Mouse (Mus musculus): ENCODE results near the gene Upk3bl. TPM values are rescaled to one million over a fixed set of nuclear protein-coding genes. Genes with fewer than 3 reads are reported as not detected.

The Upk3bl gene
- not detected for polyA plus RNA-seq (2017; shearing (Covaris generic))

DNA sequence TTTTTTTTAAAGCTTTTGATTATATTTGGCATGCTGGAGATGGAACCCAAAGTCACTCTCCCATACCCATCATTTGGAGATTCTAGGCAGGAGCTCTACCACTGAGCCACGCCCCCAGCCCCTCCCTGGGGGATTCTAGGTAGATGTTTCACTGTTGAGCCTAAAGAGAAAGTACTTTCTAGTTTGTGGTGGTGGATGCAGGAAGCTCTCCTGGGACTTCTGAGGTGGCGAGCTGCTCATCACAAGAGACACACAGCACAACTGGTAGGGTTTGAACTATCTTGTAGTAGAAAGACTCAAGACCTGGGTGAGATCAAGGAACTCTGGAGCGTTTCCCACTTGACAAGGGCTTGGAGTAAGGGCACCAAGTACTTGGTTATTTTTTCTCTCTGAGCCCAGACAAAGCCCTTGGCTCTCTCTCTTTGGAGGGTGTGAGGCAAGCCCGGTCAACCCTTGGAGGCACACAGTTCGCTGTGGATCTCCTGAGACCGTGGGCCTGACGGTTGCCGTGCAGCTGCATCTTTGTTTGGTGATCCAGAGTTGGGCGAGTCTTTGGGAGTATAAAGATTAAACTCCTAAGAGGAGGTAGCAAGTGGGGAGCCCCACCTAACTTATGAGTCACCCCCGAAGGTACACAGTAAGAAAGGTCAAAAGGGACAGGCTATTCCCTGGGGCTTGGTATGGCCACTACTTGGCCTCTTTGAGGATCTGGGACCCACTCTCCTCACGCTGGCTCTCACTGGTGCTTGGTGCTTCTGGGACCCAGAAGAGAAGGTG, at the start of gene Upk3bl:
TSS of gene Upk3bl (plus strand) at position 192 of the 777 bp plus-strand sequence.

DNA sequence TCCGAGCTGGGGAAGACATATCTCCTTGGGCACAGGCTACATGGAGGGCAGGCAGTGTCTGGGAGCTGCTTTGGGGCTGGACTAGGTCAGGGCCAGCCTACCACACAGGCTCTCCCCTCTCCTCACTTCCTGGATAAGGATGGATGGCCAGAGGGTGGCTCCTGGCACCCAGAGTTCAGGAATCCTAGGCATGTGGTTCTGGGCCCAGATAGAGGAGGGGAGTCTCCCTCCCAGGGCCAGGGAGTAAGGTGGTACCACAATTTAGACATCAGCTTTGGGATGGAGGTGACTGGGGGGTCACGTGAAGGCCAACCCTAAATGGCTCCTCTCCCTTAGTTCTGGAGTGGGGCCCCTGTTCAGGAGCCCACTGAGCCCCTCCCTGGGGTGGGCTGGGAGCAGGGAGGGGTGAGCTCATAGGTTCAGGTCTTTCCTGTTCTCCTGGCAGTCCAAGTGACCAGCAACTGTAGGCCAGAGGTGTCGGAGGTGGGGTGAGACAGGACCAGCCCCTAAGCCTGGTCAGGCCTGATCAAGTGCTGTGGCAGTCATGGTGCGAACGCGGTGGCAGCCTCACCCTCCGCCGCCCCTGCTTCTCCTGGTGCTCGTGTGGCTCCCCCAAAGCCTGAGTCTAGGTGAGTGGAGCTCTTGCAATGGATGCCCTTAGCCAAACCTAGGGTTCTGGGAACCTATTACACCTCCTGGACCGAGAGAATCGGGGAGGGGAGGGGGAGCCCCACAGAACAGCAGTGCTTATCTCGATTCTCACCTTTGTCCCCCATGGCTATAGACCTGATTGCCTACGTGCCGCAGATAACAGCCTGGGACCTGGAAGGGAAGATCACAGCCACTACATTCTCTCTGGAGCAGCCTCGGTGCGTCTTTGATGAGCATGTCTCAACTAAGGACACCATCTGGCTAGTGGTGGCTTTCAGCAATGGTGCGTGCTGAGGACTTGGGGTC, 15.8 kb upstream of the Upk3bl start, which contains the start of gene Upk3b:
TSS of gene Upk3b (plus strand) at position 239 of the 957 bp plus-strand sequence.

DNA sequence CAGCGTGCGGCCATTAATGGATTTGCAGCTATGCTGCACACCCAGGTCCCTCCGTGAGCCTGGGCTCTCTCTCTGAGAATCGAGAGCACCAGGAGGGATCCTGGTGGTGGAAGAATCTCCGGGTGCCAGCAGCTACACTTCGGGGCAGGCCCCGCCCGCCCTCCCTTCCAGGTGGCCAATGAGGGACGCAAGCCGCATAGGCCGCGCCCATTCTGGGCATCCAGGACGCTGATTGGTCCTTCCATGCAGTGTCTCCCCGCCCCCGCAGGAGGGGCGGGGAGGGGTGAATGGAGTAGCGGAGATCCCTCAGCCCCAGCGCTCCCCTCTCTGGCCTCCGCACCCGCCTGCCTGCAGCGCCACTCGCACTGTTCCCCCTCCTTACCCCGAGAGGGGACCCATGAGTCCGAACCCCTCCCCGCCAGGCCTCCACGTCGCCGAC, 29.4 kb downstream of the Upk3bl start, which contains the start of gene Rasa4:
TSS of gene Rasa4 (plus strand) at position 248 of the 439 bp plus-strand sequence.

Other genes starting within 250 kb of the Upk3bl start
- gene Srrm3, start 247.6 kb upstream of the Upk3bl start, polyA plus RNA-seq (2017; shearing (Covaris generic)): not detected
- gene Hspb1, start 166.6 kb upstream of the Upk3bl start, polyA plus RNA-seq (2017; shearing (Covaris generic)): 1.6 TPM
- gene Ywhag, start 119.9 kb upstream of the Upk3bl start, polyA plus RNA-seq (2017; shearing (Covaris generic)): 65.2 TPM
- gene Ssc4d, start 80.0 kb upstream of the Upk3bl start, polyA plus RNA-seq (2017; shearing (Covaris generic)): 1.1 TPM
- gene Zp3, start 74.4 kb upstream of the Upk3bl start, polyA plus RNA-seq (2017; shearing (Covaris generic)): not detected
- gene Dtx2, start 59.7 kb upstream of the Upk3bl start, polyA plus RNA-seq (2017; shearing (Covaris generic)): 25.0 TPM
- not detected for gene Upk3b, start 16.0 kb upstream of the Upk3bl start, polyA plus RNA-seq (2017; shearing (Covaris generic))
- 2.5 TPM for gene Rasa4, start 29.4 kb downstream of the Upk3bl start, polyA plus RNA-seq (2017; shearing (Covaris generic))
- gene Polr2j, start 62.1 kb downstream of the Upk3bl start, polyA plus RNA-seq (2017; shearing (Covaris generic)): 171 TPM
- 62.9 TPM for gene Lrwd1, start 81.6 kb downstream of the Upk3bl start, polyA plus RNA-seq (2017; shearing (Covaris generic))
- 81.7 TPM for gene Alkbh4, start 81.7 kb downstream of the Upk3bl start, polyA plus RNA-seq (2017; shearing (Covaris generic))
- gene Orai2, start 116.2 kb downstream of the Upk3bl start, polyA plus RNA-seq (2017; shearing (Covaris generic)): 94.8 TPM
- 43.9 TPM for gene Prkrip1, start 144.5 kb downstream of the Upk3bl start, polyA plus RNA-seq (2017; shearing (Covaris generic))
- gene Sh2b2, start 192.1 kb downstream of the Upk3bl start, polyA plus RNA-seq (2017; shearing (Covaris generic)): 0.17 TPM

All from inflammation-experienced regulatory T-cells, adult 16 weeks (primary cell).